Mouse (Mus musculus): ENCODE results near the gene Pcyox1. TPM values are rescaled to one million over a fixed set of nuclear protein-coding genes. Genes with fewer than 3 reads are reported as not detected.
A peak's percentile ranks its signal among the peaks of the same experiment; 100 is the strongest.

The Pcyox1 gene
- 93.8 and 94.8 TPM in 2 replicates for polyA plus RNA-seq (2015; fragmentation: Nextera tagmentation; extraction: Ambion mirVana)

- TF ChIP-seq EP300 (optimal IDR thresholded peaks at IDR 0.05) (no peak), CTCF (IDR thresholded peaks at IDR 0.05; ENCODE audit: low read depth) (no peak)
- H3K4me2 ChIP-seq (replicated peaks; ENCODE audit: low read depth): peak within 1 kb of the TSS; percentile 65
- peaks cover 2% of the 10 kb centered on the region; the same call in 1 of the 2 replicates for H3K36me3 ChIP-seq (ENCODE audit: control insufficient read depth, insufficient read depth, low read length)
- H3K9me3 ChIP-seq (ENCODE audit: control insufficient read depth, low read length): no peaks in the 10 kb centered on the region
- peak within 1 kb of the TSS; percentile 94 for H3K4me3 ChIP-seq (ENCODE audit: low read depth, low read length)
- peak within 1 kb of the TSS; percentile 94 for H3K27ac ChIP-seq (replicated peaks)
- DNase-seq (ENCODE audit: low spot score): peak; percentile 90
- H3K27me3 ChIP-seq (ENCODE audit: control insufficient read depth, insufficient read depth, low read length): no peaks in the 10 kb centered on the region
- WGBS: under 1% methylated on average over 51 of the region's 51 CpGs
- peak; percentile 87 for ATAC-seq (ENCODE audit: low FRiP score, low TSS enrichment)
- no peaks in the 10 kb centered on the region for H3K4me1 ChIP-seq (replicated peaks; ENCODE audit: control insufficient read depth, insufficient read depth)
- H3K9ac ChIP-seq (ENCODE audit: low read length): peak within 1 kb of the TSS; percentile 89
Measured at GRCm38 (mm10) chr6:86396581-86397256, at the start of gene Pcyox1. Gene Pcyox1 (minus strand): TSS chr6:86397154.

- H3K9ac ChIP-seq (ENCODE audit: low read length): no peak overlapping the region
- H3K4me1 ChIP-seq (replicated peaks; ENCODE audit: control insufficient read depth, insufficient read depth): no peaks in the 10 kb centered on the region
- TF ChIP-seq EP300 (optimal IDR thresholded peaks at IDR 0.05) (no peak), CTCF (IDR thresholded peaks at IDR 0.05; ENCODE audit: low read depth) (no peak)
- H3K9me3 ChIP-seq (ENCODE audit: control insufficient read depth, low read length): no peaks in the 10 kb centered on the region
- no peak overlapping the region for H3K4me2 ChIP-seq (replicated peaks; ENCODE audit: low read depth)
- no peak overlapping the region for H3K4me3 ChIP-seq (ENCODE audit: low read depth, low read length)
- H3K27ac ChIP-seq (replicated peaks): no peak overlapping the region
- H3K36me3 ChIP-seq (ENCODE audit: control insufficient read depth, insufficient read depth, low read length): peaks cover 22% of the 10 kb centered on the region
- H3K27me3 ChIP-seq (ENCODE audit: control insufficient read depth, insufficient read depth, low read length): no peaks in the 10 kb centered on the region
- DNase-seq (ENCODE audit: low spot score): no peak
- no peak for ATAC-seq (ENCODE audit: low FRiP score, low TSS enrichment)
- WGBS: 93% methylated on average over 18 of the region's 18 CpGs
Measured at GRCm38 (mm10) chr6:86445551-86445950, 48.6 kb upstream of the Pcyox1 start.

- WGBS: 92% methylated on average over 10 of the region's 10 CpGs
- H3K9ac ChIP-seq (ENCODE audit: low read length): no peak overlapping the region
- no peak overlapping the region for H3K4me3 ChIP-seq (ENCODE audit: low read depth, low read length)
- no peak overlapping the region for H3K4me2 ChIP-seq (replicated peaks; ENCODE audit: low read depth)
- TF ChIP-seq CTCF (IDR thresholded peaks at IDR 0.05; ENCODE audit: low read depth) (no peak), EP300 (optimal IDR thresholded peaks at IDR 0.05) (no peak)
- DNase-seq (ENCODE audit: low spot score) (no peak), ATAC-seq (ENCODE audit: low FRiP score, low TSS enrichment) (no peak)
- H3K27ac ChIP-seq (replicated peaks): no peak overlapping the region
- no peaks in the 10 kb centered on the region for H3K4me1 ChIP-seq (replicated peaks; ENCODE audit: control insufficient read depth, insufficient read depth)
- no peaks in the 10 kb centered on the region for H3K27me3 ChIP-seq (ENCODE audit: control insufficient read depth, insufficient read depth, low read length)
- peaks cover 13% of the 10 kb centered on the region for H3K36me3 ChIP-seq (ENCODE audit: control insufficient read depth, insufficient read depth, low read length)
- no peaks in the 10 kb centered on the region for H3K9me3 ChIP-seq (ENCODE audit: control insufficient read depth, low read length)
Measured at GRCm38 (mm10) chr6:86441571-86441970, 44.6 kb upstream of the Pcyox1 start.

- ATAC-seq (ENCODE audit: low FRiP score, low TSS enrichment) (no peak), DNase-seq (ENCODE audit: low spot score) (no peak)
- H3K36me3 ChIP-seq (ENCODE audit: control insufficient read depth, insufficient read depth, low read length): peaks cover 12% of the 10 kb centered on the region
- WGBS: 76% methylated on average over 1 of the region's 1 CpGs
- no peaks in the 10 kb centered on the region for H3K9me3 ChIP-seq (ENCODE audit: control insufficient read depth, low read length)
- H3K27ac ChIP-seq (replicated peaks): no peak overlapping the region
- H3K4me2 ChIP-seq (replicated peaks; ENCODE audit: low read depth): peak overlapping the region; percentile 85
- H3K4me1 ChIP-seq (replicated peaks; ENCODE audit: control insufficient read depth, insufficient read depth): no peaks in the 10 kb centered on the region
- H3K27me3 ChIP-seq (ENCODE audit: control insufficient read depth, insufficient read depth, low read length): no peaks in the 10 kb centered on the region
- peak overlapping the region; percentile 72 for H3K4me3 ChIP-seq (ENCODE audit: low read depth, low read length)
- peak overlapping the region; percentile 88 for H3K9ac ChIP-seq (ENCODE audit: low read length)
- TF ChIP-seq EP300 (optimal IDR thresholded peaks at IDR 0.05) (no peak), CTCF (IDR thresholded peaks at IDR 0.05; ENCODE audit: low read depth) (no peak)
Measured at GRCm38 (mm10) chr6:86439531-86439930, 42.6 kb upstream of the Pcyox1 start.

- H3K27ac ChIP-seq (replicated peaks): peak overlapping the region; percentile 97
- ATAC-seq (ENCODE audit: low FRiP score, low TSS enrichment): no peak
- H3K4me3 ChIP-seq (ENCODE audit: low read depth, low read length): peak overlapping the region; percentile 72
- H3K9me3 ChIP-seq (ENCODE audit: control insufficient read depth, low read length): no peaks in the 10 kb centered on the region
- H3K4me1 ChIP-seq (replicated peaks; ENCODE audit: control insufficient read depth, insufficient read depth): no peaks in the 10 kb centered on the region
- H3K27me3 ChIP-seq (ENCODE audit: control insufficient read depth, insufficient read depth, low read length): no peaks in the 10 kb centered on the region
- H3K9ac ChIP-seq (ENCODE audit: low read length): peak overlapping the region; percentile 88
- H3K36me3 ChIP-seq (ENCODE audit: control insufficient read depth, insufficient read depth, low read length): peaks cover 11% of the 10 kb centered on the region
- no peak for DNase-seq (ENCODE audit: low spot score)
- 3% methylated on average over 13 of the region's 13 CpGs for WGBS
- TF ChIP-seq EP300 (optimal IDR thresholded peaks at IDR 0.05) (no peak), CTCF (IDR thresholded peaks at IDR 0.05; ENCODE audit: low read depth) (no peak)
- peak overlapping the region; percentile 85 for H3K4me2 ChIP-seq (replicated peaks; ENCODE audit: low read depth)
Measured at GRCm38 (mm10) chr6:86439119-86439496, 42.2 kb upstream of the Pcyox1 start.

Data from stomach, postnatal 0 days (tissue).